Mouse (Mus musculus) neural tube, embryonic 11.5 days (tissue): Measurements from ENCODE around the gene Gm20716. TPM values are rescaled to one million over a fixed set of nuclear protein-coding genes. Genes with fewer than 3 reads are reported as not detected.

Experiments used
- ATAC-seq: fragments of 200-750 bp; cut with Nextera tagmentation; 2 replicates; pipeline ENCODE4 v1.8.0; 2017; ENCODE audit warnings: moderate number of reproducible peaks, mild to moderate bottlenecking, moderate TSS enrichment, moderate library complexity; ENCODE audit not compliant: insufficient read depth, low FRiP score, low TSS enrichment
- DNase-seq: peaks from one replicate; pipeline ENCODE4 v3.0.0-alpha.2; 2015; ENCODE audit warnings: low spot score
- H3K27ac ChIP-seq: fragments of 300-500 bp; sonication (generic); 2 replicates; pipeline ENCODE4 v1.5.1; 2014; ENCODE audit warnings: low read depth, mild to moderate bottlenecking, low read length
- H3K27me3 ChIP-seq: fragments of 300-500 bp; sonication (generic); 2 replicates; pipeline ENCODE4 v1.6.1; 2014; ENCODE audit warnings: mild to moderate bottlenecking, low read length, mixed read lengths; ENCODE audit not compliant: control insufficient read depth, insufficient read depth
- H3K36me3 ChIP-seq: fragments of 300-500 bp; sonication (generic); 2 replicates; pipeline ENCODE4 v1.6.1; 2014; ENCODE audit warnings: mild to moderate bottlenecking, low read length, moderate library complexity, mixed read lengths; ENCODE audit not compliant: control insufficient read depth, insufficient read depth
- H3K4me1 ChIP-seq: fragments of 300-500 bp; sonication (generic); 2 replicates; pipeline ENCODE4 v1.6.1; 2014; ENCODE audit warnings: low read length, mixed read lengths; ENCODE audit not compliant: control insufficient read depth, insufficient read depth
- H3K4me2 ChIP-seq: fragments of 300-500 bp; sonication (generic); 2 replicates; pipeline ENCODE4 v1.6.1; 2014; ENCODE audit warnings: low read depth, mild to moderate bottlenecking, moderate library complexity
- H3K4me3 ChIP-seq: fragments of 300-500 bp; sonication (generic); 2 replicates; pipeline ENCODE4 v1.5.1; 2014; ENCODE audit warnings: low read depth, low read length
- H3K9ac ChIP-seq: fragments of 300-500 bp; sonication (generic); 2 replicates; pipeline ENCODE4 v1.6.1; 2014; ENCODE audit warnings: mild to moderate bottlenecking, low read length
- H3K9me3 ChIP-seq: fragments of 300-500 bp; sonication (generic); 2 replicates; pipeline ENCODE4 v1.6.1; 2016; ENCODE audit warnings: low read length; ENCODE audit not compliant: control insufficient read depth
- WGBS: fragments of 180-500 bp; shearing (Covaris S2); extraction: QIAGEN DNeasy Blood & Tissue Kit; methylation state at CpG from one replicate; pipeline ENCODE4 v1.1.7; 2014; 5-methylcytosine and 5-hydroxymethylcytosine counted together
- polyA plus RNA-seq: library from polyadenylated mRNA; unstranded; fragments of >200 nt; fragmentation: Nextera tagmentation; extraction: Ambion mirVana; gene quantifications from 2 replicates; pipeline ENCODE4 v1.2.1, GENCODE M21; 2014

Gene Gm20716
- polyA plus RNA-seq, result 26.5 and 26.8 TPM in 2 replicates

DNA sequence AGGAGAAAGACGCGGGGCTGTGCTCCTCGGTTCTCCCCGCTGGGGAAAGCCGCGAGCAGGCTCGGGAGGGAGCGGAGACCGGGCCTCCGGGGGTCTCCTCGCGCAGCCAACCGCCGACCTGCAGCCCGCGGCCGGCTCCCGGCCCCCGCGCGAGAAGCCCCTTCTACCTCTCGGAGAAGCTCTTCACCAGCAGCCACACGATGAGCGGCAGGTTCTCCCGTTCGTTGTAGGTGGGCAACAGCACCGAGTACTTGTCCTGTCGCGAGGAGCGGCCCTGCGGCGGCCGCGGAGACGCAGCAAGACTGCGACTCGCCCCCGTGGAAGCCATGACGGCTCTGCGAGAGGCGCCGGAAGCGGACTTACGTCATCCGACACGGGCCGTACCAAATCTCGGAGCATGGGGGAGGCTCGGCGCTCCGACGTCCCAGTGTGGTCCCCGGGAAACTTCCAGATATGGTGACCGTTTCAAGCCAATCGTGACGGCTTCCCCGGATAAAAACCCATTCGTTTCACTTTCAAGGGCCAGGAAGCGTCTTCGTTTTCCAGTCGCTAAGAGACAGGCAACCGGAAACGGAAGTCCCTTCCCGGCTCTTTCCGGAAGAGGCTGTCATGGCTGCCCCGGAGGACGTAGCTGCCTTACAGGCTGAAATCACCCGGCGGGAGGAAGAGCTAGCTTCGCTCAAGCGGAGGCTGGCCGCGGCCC is at the start of gene Gm20716, which contains the start of the genes Dpm1 and Mocs3:
Gene Gm20716, minus strand, starts transcription at position 339 of the 703 bp plus-strand sequence.
Gene Dpm1, minus strand, starts transcription at position 566 of the 703 bp plus-strand sequence.
Gene Mocs3, plus strand, starts transcription at position 597 of the 703 bp plus-strand sequence.
- peaks cover 3% of the 10 kb centered on the region for H3K36me3 ChIP-seq
- peak within 1 kb of the TSS; percentile 100 for H3K4me3 ChIP-seq
- H3K4me2 ChIP-seq, result peak within 1 kb of the TSS; percentile 90
- H3K4me1 ChIP-seq, result peaks cover 15% of the 10 kb centered on the region
- DNase-seq (peak; percentile 89), ATAC-seq (peak; percentile 78)
- no peaks in the 10 kb centered on the region for H3K9me3 ChIP-seq
- WGBS, result under 1% methylated on average over 73 of the region's 73 CpGs
- no peaks in the 10 kb centered on the region for H3K27me3 ChIP-seq
- peak within 1 kb of the TSS; percentile 87 for H3K9ac ChIP-seq
- peak within 1 kb of the TSS; percentile 75 for H3K27ac ChIP-seq

DNA sequence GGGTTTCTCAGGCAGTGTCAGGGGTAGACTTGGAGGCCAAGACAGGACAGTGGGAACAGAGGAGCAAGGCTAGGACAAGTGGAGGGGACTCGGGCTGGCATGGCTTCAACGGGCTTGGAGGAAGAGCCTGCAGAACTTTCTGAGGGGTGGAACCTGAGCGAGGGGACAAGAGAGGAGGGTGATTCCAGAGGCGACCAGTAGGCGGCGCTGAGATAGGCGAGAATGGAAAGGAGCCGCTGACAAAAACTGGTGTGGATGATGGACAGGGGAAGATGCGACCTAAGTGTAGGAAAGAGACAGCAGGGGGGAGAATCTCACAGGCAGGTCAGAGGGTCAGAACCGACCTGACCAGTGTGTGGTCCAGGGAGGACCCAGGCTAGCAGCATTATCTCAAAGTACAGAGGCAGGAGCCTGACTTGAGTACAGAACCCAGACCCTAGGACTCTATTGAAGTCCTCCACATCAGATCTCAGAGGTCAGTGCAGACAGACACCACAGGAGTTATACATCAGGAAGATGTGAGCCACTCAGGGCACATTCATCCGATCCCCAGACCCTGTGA is 44.3 kb upstream of the Gm20716 start:
- Histone ChIP-seq H3K4me2 (no peak overlapping the region), H3K27me3 (peaks cover 2% of the 10 kb centered on the region; the same call in 1 of the 2 replicates), H3K4me1 (no peaks in the 10 kb centered on the region), H3K36me3 (no peaks in the 10 kb centered on the region), H3K9ac (no peak overlapping the region), H3K4me3 (no peak overlapping the region), H3K9me3 (no peaks in the 10 kb centered on the region), H3K27ac (no peak overlapping the region)
- peak; percentile 73 for DNase-seq
- WGBS, result 11% methylated on average over 11 of the region's 11 CpGs
- ATAC-seq, result no peak

DNA sequence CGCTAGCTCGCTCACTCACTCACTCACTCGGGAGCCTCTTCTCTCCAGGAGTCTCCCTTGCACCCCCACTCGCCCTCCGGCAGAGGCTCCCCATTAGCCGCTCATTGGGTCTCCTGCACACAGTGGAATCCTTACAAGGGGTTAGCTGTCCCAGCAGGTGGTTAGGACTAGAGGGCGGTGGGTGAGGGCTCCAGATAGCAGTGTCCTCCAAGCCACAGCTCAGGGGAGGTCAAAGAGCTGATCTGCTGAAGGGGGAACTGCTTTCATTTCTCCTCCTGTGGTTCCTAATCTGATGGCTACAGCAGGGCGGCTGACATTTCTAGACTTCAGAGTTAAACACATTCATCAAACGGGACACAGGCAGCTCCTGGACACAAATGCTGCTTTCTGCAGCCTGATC is 43.2 kb upstream of the Gm20716 start:
- Histone ChIP-seq H3K27me3 (no peaks in the 10 kb centered on the region), H3K4me3 (no peak overlapping the region), H3K27ac (no peak overlapping the region), H3K4me1 (no peaks in the 10 kb centered on the region), H3K9ac (no peak overlapping the region), H3K4me2 (no peak overlapping the region), H3K9me3 (no peaks in the 10 kb centered on the region), H3K36me3 (no peaks in the 10 kb centered on the region)
- WGBS, result 48% methylated on average over 9 of the region's 9 CpGs
- ATAC-seq (no peak), DNase-seq (no peak)

DNA sequence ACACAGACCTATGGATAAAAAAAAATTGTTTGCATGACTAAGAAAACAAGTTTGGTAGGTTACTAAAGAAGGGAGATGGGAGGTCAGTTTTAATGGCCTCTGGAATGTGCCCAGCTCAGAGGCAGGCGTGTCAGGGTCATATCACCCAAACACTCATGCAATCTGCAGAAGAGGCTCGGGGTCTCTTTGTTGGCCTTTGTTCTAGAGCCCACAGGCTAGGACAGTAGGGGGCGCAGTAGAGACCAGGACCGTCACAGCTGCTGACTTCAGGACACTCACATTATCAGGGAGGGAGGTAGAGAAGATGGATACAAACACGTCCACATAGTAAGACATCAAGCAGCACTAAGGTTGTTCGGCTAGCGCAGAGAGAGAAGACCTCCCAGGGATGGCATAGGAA is 37.9 kb upstream of the Gm20716 start:
- 0 out of 2 replicates have a peak overlapping the region, but pooled peaks have one; percentile 15 for H3K4me2 ChIP-seq
- WGBS, result 44% methylated on average over 7 of the region's 7 CpGs

DNA sequence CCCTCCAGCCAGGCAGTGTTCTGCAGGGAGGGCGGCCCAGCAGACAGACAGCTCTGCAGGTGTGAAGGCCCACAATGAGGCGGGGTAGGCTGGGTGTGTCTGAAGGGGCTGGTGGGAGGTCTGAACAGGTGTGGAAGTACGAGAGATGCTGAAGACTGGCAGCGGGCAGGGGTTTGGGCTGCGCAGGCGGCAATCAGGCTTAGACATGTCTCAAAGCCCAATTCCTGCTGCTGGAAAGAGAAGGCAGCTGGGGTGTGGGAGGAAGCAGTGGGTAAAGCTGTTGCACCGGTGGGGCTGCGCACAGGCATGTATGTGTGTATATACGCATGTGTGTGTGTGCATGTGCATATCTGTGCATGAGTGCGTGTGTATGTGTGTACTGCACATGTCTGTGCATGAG is 30.7 kb upstream of the Gm20716 start:
- 92% methylated on average over 10 of the region's 10 CpGs for WGBS
- DNase-seq (no peak), ATAC-seq (no peak)
- H3K27me3 ChIP-seq, result no peaks in the 10 kb centered on the region
- no peak overlapping the region for H3K4me3 ChIP-seq
- H3K9ac ChIP-seq, result no peak overlapping the region
- no peaks in the 10 kb centered on the region for H3K9me3 ChIP-seq
- H3K27ac ChIP-seq, result no peak overlapping the region
- H3K4me2 ChIP-seq, result no peak overlapping the region
- H3K4me1 ChIP-seq, result no peaks in the 10 kb centered on the region
- no peaks in the 10 kb centered on the region for H3K36me3 ChIP-seq

More for the DNA sequence above, 37.9 kb upstream of the Gm20716 start:
- Histone ChIP-seq H3K27me3 (no peaks in the 10 kb centered on the region), H3K9ac (no peak overlapping the region), H3K27ac (no peak overlapping the region), H3K4me3 (no peak overlapping the region), H3K9me3 (no peaks in the 10 kb centered on the region), H3K36me3 (no peaks in the 10 kb centered on the region), H3K4me1 (no peaks in the 10 kb centered on the region)
- peak; percentile 72 for DNase-seq
- no peak for ATAC-seq

DNA sequence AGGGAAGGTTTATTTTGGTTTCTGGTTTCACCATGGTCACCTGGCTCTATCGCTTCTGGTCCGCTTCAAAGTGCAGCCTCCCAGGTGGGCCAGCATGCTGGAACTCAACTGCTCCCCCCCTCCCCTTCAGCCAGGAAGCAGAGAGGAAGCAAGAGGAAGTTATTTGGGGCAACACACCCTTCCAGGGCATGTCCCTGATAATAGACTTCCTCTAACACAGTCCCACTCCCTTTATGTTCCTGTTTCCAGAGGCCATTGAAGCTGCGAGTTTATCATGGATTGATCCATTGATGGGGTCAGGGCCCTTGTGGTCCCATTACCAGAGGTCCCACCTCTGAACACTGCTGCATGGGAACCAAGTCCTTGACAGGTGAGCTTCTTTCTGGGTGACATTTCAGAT is 30.0 kb upstream of the Gm20716 start:
- Histone ChIP-seq H3K9me3 (no peaks in the 10 kb centered on the region), H3K27ac (no peak overlapping the region), H3K9ac (no peak overlapping the region), H3K36me3 (no peaks in the 10 kb centered on the region), H3K4me3 (no peak overlapping the region), H3K4me1 (no peaks in the 10 kb centered on the region), H3K4me2 (no peak overlapping the region), H3K27me3 (no peaks in the 10 kb centered on the region)
- DNase-seq (no peak), ATAC-seq (no peak)
- 89% methylated on average over 3 of the region's 3 CpGs for WGBS

DNA sequence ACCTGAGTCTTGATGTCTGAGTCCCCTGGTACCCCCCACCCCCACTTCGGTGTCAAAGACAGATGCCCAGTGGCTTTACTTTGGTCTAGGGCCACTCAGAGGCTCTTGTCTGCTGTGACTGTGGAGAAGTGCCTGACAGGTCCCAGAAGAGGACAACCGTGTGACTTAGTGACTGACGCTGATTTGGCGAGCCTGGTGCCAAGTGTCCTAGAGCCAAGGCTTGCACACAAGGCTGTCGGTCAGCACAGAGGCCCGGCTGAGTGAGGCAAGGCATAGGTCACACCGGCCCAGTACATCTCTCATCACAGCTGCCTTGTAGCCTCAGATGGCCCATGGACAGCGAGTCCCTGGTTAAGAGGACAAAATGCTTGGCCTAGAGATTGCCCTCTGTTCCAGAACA is 28.9 kb upstream of the Gm20716 start:
- Histone ChIP-seq H3K9me3 (no peaks in the 10 kb centered on the region), H3K4me1 (no peaks in the 10 kb centered on the region), H3K4me2 (no peak overlapping the region), H3K36me3 (no peaks in the 10 kb centered on the region), H3K27ac (no peak overlapping the region), H3K27me3 (no peaks in the 10 kb centered on the region), H3K4me3 (no peak overlapping the region), H3K9ac (no peak overlapping the region)
- no peak for DNase-seq
- 95% methylated on average over 8 of the region's 8 CpGs for WGBS
- no peak for ATAC-seq

DNA sequence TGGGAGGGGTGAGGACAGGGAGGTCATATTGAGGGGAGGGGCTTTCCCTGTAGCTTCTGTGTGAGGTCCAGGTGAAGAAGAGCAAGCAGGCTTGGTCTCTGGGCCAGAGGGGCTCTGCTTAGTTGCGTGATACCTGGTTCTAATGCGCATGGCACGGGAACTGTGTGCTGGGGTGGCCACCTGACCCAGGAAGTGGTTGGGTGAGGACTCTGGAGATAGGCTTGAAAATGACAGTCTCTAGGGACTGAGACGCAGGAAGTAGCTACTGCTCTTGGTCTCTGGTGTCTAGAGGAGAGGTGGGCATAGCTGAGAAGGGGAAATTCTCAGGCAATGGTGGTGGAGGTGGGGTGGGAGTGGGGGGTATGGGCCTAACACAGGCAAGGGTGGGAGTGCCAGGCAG is 27.0 kb upstream of the Gm20716 start:
- H3K4me1 ChIP-seq, result no peaks in the 10 kb centered on the region
- no peaks in the 10 kb centered on the region for H3K36me3 ChIP-seq
- no peak overlapping the region for H3K4me3 ChIP-seq
- ATAC-seq, result no peak
- H3K9me3 ChIP-seq, result no peaks in the 10 kb centered on the region
- no peak overlapping the region for H3K9ac ChIP-seq
- H3K27ac ChIP-seq, result no peak overlapping the region
- WGBS, result 82% methylated on average over 4 of the region's 4 CpGs
- H3K4me2 ChIP-seq, result no peak overlapping the region
- no peak for DNase-seq
- no peaks in the 10 kb centered on the region for H3K27me3 ChIP-seq

DNA sequence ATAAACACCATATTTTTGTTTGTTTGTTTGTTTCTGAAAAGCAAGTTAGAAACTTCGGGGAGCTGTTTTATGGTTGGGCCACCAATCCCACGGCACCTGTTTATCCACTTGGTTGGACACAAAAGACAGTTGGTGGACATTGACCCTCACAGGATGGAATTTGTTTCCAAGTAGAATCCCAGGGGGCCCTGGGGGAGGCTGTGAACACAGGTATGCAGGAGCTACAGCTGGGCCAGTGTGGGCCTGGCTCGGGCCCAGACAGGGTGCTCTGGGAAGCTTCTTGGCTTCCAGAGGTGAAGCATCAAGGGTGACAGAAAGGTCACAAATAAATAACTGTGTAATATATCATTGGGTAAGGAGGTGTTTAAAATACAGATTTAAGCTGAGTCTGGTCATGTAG is 26.3 kb upstream of the Gm20716 start:
- H3K4me3 ChIP-seq, result no peak overlapping the region
- H3K4me2 ChIP-seq, result no peak overlapping the region
- no peaks in the 10 kb centered on the region for H3K9me3 ChIP-seq
- no peaks in the 10 kb centered on the region for H3K36me3 ChIP-seq
- H3K27ac ChIP-seq, result no peak overlapping the region
- H3K4me1 ChIP-seq, result no peaks in the 10 kb centered on the region
- H3K9ac ChIP-seq, result no peak overlapping the region
- H3K27me3 ChIP-seq, result no peaks in the 10 kb centered on the region
- ATAC-seq, result no peak
- DNase-seq, result no peak
- WGBS, result 82% methylated on average over 3 of the region's 3 CpGs
